Mouse (Mus musculus) testis, adult 2 months (tissue): ENCODE data around the gene Carmil3. TPM values are rescaled to one million over a fixed set of nuclear protein-coding genes. Genes with fewer than 3 reads are reported as not detected.

Experiments
- H3K27ac ChIP-seq: fragments of 200-500 bp; 2 replicates; pipeline ENCODE4 v1.5.1; 2012; ENCODE audit warnings: low read depth, low read length; ENCODE audit not compliant: control insufficient read depth, insufficient read depth
- H3K27me3 ChIP-seq: fragments of 200-500 bp; 2 replicates; pipeline ENCODE4 v1.6.1; 2012; ENCODE audit warnings: mild to moderate bottlenecking, low read length, moderate library complexity; ENCODE audit not compliant: control insufficient read depth, insufficient read depth
- H3K36me3 ChIP-seq: fragments of 200-500 bp; 2 replicates; pipeline ENCODE4 v1.6.1; 2012; ENCODE audit warnings: mild to moderate bottlenecking, low read length; ENCODE audit not compliant: control insufficient read depth, insufficient read depth
- H3K4me1 ChIP-seq: fragments of 200-500 bp; 2 replicates; pipeline ENCODE4 v1.6.1; 2012; ENCODE audit warnings: low read length; ENCODE audit not compliant: control insufficient read depth, insufficient read depth
- H3K4me3 ChIP-seq: fragments of 200-500 bp; 2 replicates; pipeline ENCODE4 v1.5.1; 2012; ENCODE audit warnings: low read depth, mild to moderate bottlenecking, low read length, moderate library complexity, mixed read lengths; ENCODE audit not compliant: control insufficient read depth
- CTCF ChIP-seq: fragments of 200-500 bp; IDR thresholded peaks from 2 replicates; pipeline ENCODE4 v1.5.1; 2012; ENCODE audit warnings: low read depth, mild to moderate bottlenecking, inconsistent platforms, low read length, moderate library complexity; ENCODE audit not compliant: control insufficient read depth, insufficient read depth, insufficient replicate concordance
- POLR2A ChIP-seq: fragments of 200-500 bp; IDR thresholded peaks from 2 replicates; pipeline ENCODE4 v1.6.1; 2012; ENCODE audit warnings: low read depth, mild to moderate bottlenecking, inconsistent platforms, low read length, moderate library complexity; ENCODE audit not compliant: control insufficient read depth
- polyA plus RNA-seq: library from polyadenylated mRNA; depleted of rRNA; stranded (reverse); fragments of >200 nt; gene quantifications from 2 replicates; pipeline ENCODE4 v1.2.3, GENCODE M21; 2012; rRNA removed

Carmil3 gene
- polyA plus RNA-seq, 1 experiment: 1.9 TPM

- Histone ChIP-seq H3K27me3 (no peaks in the 10 kb centered on the region), H3K27ac (no peak overlapping the region), H3K4me1 (no peaks in the 10 kb centered on the region), H3K36me3 (no peaks in the 10 kb centered on the region; the same call in 1 of the 2 replicates), H3K4me3 (no peak overlapping the region)
- TF ChIP-seq CTCF (no peak), POLR2A (no peak)
Measured at GRCm38 (mm10) chr14:55550191-55550590, 59.7 kb downstream of the Carmil3 start.

GRCm38 (mm10) chr14:55551347-55551746 lies 60.9 kb downstream of the Carmil3 start:
- H3K4me3 ChIP-seq: no peak overlapping the region
- no peaks in the 10 kb centered on the region; the same call in 1 of the 2 replicates for H3K36me3 ChIP-seq
- no peak overlapping the region for H3K27ac ChIP-seq
- H3K4me1 ChIP-seq: no peaks in the 10 kb centered on the region
- TF ChIP-seq CTCF: no peak
- TF ChIP-seq POLR2A: no peak
- no peaks in the 10 kb centered on the region for H3K27me3 ChIP-seq

DNA sequence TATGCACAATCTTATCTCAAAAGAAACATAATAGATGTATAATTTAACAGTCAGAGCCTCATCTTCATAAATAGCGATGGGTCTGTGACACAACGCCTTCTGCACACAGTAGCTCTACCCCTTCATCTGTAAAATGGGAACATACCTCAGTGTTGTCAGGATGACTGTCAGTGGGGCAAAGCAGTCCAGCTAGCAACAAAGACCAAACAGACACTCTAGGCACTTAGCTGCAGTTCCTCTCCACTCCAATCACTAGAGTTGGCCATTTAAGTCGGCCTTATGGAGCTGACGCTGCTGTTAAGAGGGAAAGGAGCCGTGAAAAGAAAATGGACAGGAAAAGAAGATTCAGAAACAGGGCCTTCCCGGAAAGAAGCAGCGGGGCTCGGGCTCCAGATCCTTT lies 61.3 kb downstream of the Carmil3 start:
- TF ChIP-seq CTCF: no peak
- Histone ChIP-seq H3K27me3 (no peaks in the 10 kb centered on the region), H3K4me1 (no peaks in the 10 kb centered on the region), H3K36me3 (no peaks in the 10 kb centered on the region; the same call in 1 of the 2 replicates), H3K4me3 (no peak overlapping the region), H3K27ac (no peak overlapping the region)

GRCm38 (mm10) chr14:55554635-55555034 lies 64.2 kb downstream of the Carmil3 start:
- H3K27ac ChIP-seq: no peak overlapping the region
- H3K4me3 ChIP-seq: no peak overlapping the region
- no peaks in the 10 kb centered on the region for H3K4me1 ChIP-seq
- no peaks in the 10 kb centered on the region for H3K36me3 ChIP-seq
- TF ChIP-seq POLR2A (no peak), CTCF (no peak)
- H3K27me3 ChIP-seq: no peaks in the 10 kb centered on the region

GRCm38 (mm10) chr14:55555788-55556187 lies 65.3 kb downstream of the Carmil3 start:
- H3K4me1 ChIP-seq: no peaks in the 10 kb centered on the region
- no peaks in the 10 kb centered on the region for H3K27me3 ChIP-seq
- no peaks in the 10 kb centered on the region for H3K36me3 ChIP-seq
- H3K27ac ChIP-seq: no peak overlapping the region
- H3K4me3 ChIP-seq: no peak overlapping the region
- TF ChIP-seq POLR2A (no peak), CTCF (no peak)

DNA sequence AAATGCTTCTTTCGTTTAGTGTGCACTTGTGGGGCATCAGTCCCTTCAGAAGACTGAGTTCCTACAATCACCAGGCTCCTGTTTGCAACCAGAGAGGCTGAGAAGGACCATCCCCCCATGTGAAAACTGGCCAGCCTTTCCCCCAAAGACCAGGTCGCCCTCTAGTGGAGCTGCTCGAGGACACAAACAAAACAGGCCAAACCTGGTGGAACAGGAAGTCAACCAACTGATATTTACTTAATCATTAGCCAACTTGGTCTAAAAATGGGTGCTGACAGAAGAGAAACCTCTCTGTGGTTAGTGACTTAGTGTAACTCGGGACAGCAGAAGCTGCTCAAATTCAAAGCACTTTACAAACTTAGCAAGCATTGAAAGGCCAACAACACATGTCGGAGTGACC lies 66.6 kb downstream of the Carmil3 start:
- Histone ChIP-seq H3K4me1 (peaks cover 10% of the 10 kb centered on the region), H3K4me3 (no peak overlapping the region), H3K36me3 (no peaks in the 10 kb centered on the region), H3K27ac (no peak overlapping the region), H3K27me3 (no peaks in the 10 kb centered on the region)
- no peak for TF ChIP-seq POLR2A
- peak; percentile 67; the same call in 1 of the 2 replicates for TF ChIP-seq CTCF

GRCm38 (mm10) chr14:55557587-55557986 lies 67.1 kb downstream of the Carmil3 start:
- TF ChIP-seq POLR2A (no peak), CTCF (no peak)
- H3K27ac ChIP-seq: no peak overlapping the region; the same call in 1 of the 2 replicates

More at GRCm38 (mm10) chr14:55557587-55557986, 67.1 kb downstream of the Carmil3 start:
- Histone ChIP-seq H3K4me3 (no peak overlapping the region), H3K27me3 (no peaks in the 10 kb centered on the region), H3K4me1 (peaks cover 12% of the 10 kb centered on the region), H3K36me3 (no peaks in the 10 kb centered on the region)

Other genes starting within 250 kb of the Carmil3 start
- gene Dhrs4, start 11.9 kb upstream of the Carmil3 start, polyA plus RNA-seq: 27.2 and 28.8 TPM in 2 replicates
- 0.06 and 0.29 TPM in 2 replicates for gene Cpne6, start 19.8 kb downstream of the Carmil3 start, polyA plus RNA-seq
- gene Nrl, start 34.3 kb downstream of the Carmil3 start, polyA plus RNA-seq: 0.20 and 0.37 TPM in 2 replicates
- gene Pck2, start 49.6 kb downstream of the Carmil3 start, polyA plus RNA-seq: 2.8 and 5.7 TPM in 2 replicates
- 54.5 and 60.7 TPM in 2 replicates for gene Dcaf11, start 69.4 kb downstream of the Carmil3 start, polyA plus RNA-seq
- 2.1 and 2.3 TPM in 2 replicates for gene A730061H03Rik, start 69.8 kb downstream of the Carmil3 start, polyA plus RNA-seq
- gene Fitm1, start 85.0 kb downstream of the Carmil3 start, polyA plus RNA-seq: 40.2 and 52.7 TPM in 2 replicates
- gene Psme1, start 87.5 kb downstream of the Carmil3 start, polyA plus RNA-seq: 7.6 and 8.4 TPM in 2 replicates
- 5.8 and 6.4 TPM in 2 replicates for gene Emc9, start 94.7 kb downstream of the Carmil3 start, polyA plus RNA-seq
- gene Psme2, start 100.5 kb downstream of the Carmil3 start, polyA plus RNA-seq: 10.2 and 14.9 TPM in 2 replicates
- 7.8 and 8.9 TPM in 2 replicates for gene Rnf31, start 101.1 kb downstream of the Carmil3 start, polyA plus RNA-seq
- gene Irf9, start 112.9 kb downstream of the Carmil3 start, polyA plus RNA-seq: 4.1 and 4.4 TPM in 2 replicates
- 65.8 and 78.1 TPM in 2 replicates for gene Rec8, start 127.4 kb downstream of the Carmil3 start, polyA plus RNA-seq
- gene Ipo4, start 145.3 kb downstream of the Carmil3 start, polyA plus RNA-seq: 519 and 558 TPM in 2 replicates
- gene Gm49378, start 147.2 kb downstream of the Carmil3 start, polyA plus RNA-seq: 1.9 and 2.1 TPM in 2 replicates
- gene Tm9sf1, start 153.2 kb downstream of the Carmil3 start, polyA plus RNA-seq: 18.2 and 21.3 TPM in 2 replicates
- 197 and 200 TPM in 2 replicates for gene Tssk4, start 159.5 kb downstream of the Carmil3 start, polyA plus RNA-seq
- gene Mdp1, start 169.9 kb downstream of the Carmil3 start, polyA plus RNA-seq: 4.1 TPM in 2 replicates
- gene Gmpr2, start 181.3 kb downstream of the Carmil3 start, polyA plus RNA-seq: 29.6 and 35.9 TPM in 2 replicates
- gene Nedd8, start 181.5 kb downstream of the Carmil3 start, polyA plus RNA-seq: 196 and 222 TPM in 2 replicates
- gene Tinf2, start 191.2 kb downstream of the Carmil3 start, polyA plus RNA-seq: 26.8 and 30.0 TPM in 2 replicates
- 0.27 and 0.65 TPM in 2 replicates for gene Tgm1, start 223.3 kb downstream of the Carmil3 start, polyA plus RNA-seq
- 40.9 and 41.4 TPM in 2 replicates for gene Rabggta, start 231.6 kb downstream of the Carmil3 start, polyA plus RNA-seq